In the genomic region with DNA sequence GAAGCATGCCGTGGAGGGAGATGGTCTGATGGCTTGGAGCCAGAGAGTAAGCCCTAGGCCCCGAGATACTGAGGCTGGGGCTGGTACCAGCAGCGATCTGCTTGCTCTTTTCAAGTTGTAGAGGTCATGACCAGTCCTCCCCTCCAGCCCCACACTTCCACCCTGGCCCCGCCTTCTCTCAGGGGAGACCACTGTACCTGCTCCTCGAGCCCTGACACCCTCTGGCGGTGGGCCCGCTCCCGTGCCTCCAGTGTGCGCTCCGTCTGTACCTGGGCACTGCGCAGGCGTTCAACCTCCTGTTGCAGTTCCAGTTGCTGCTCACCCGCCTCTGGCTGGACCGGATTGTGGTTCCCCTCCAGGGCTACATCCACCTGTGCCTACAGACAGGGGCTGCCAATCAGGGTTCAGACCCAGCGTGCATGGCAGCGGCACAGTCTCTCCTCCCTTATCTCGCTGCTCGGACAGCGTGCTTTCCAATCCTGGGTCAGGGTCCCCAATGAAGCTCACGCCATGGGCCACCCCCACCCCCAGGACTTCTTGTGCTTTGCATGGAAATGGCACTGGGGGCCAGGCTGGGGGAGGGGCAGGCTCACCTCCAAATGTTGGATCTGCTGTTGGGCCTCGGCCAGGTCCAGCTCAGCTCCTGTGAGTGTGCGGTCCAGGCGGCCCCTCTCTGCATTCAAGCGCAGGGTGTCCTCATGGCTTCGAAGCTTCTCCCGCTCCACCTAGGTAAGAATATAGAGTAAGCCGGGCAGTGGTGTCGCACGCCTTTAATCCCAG, we compare ENCODE assay signal across 13 mouse cellular contexts. TPM values are rescaled to one million over a fixed set of nuclear protein-coding genes. Genes with fewer than 3 reads are reported as not detected.
A peak's percentile ranks its signal among the peaks of the same experiment; 100 is the strongest.
DNase-seq lines count a peak whose midpoint lies in the region; ATAC-seq and TF ChIP-seq lines count a peak whose summit lies in the region.
"Had no signal": no experiment of that assay in that cellular context is flagged by ENCODE, and none has a peak within 500 bp of the region (broad histone marks: within the 10 kb centered on the region; RNA-seq: fewer than 3 reads in every experiment).

No protein-coding gene starts in this region.

- H3K27ac ChIP-seq in hindbrain, embryonic 10.5 days = peak overlapping the region; percentile 62; the same call in 1 of the 2 replicates
- H3K27ac ChIP-seq in hindbrain, embryonic 11.5 days (ENCODE audit: low read depth, low read length) = no peak overlapping the region
- H3K27ac ChIP-seq in midbrain, embryonic 13.5 days = 0 out of 2 replicates have a peak overlapping the region, but pooled peaks have one; percentile 30
- H3K27ac ChIP-seq in midbrain, postnatal 0 days (ENCODE audit: low read depth, low read length) = no peak overlapping the region
- peak overlapping the region; percentile 73 for H3K27ac ChIP-seq in embryonic facial prominence, embryonic 13.5 days
- H3K27ac ChIP-seq in midbrain, embryonic 16.5 days (ENCODE audit: low read length) = no peak overlapping the region
- H3K27ac ChIP-seq: lung, embryonic 15.5 days had no signal

- H3K4me2 ChIP-seq in hindbrain, embryonic 11.5 days (replicated peaks; ENCODE audit: low read depth, low read length) = no peak overlapping the region
- H3K4me2 ChIP-seq in midbrain, embryonic 13.5 days (replicated peaks) = no peak overlapping the region
- H3K4me2 ChIP-seq in midbrain, postnatal 0 days (ENCODE audit: low read depth, low read length, poor library complexity, severe bottlenecking) = no peak overlapping the region
- no peak overlapping the region for H3K4me2 ChIP-seq in embryonic facial prominence, embryonic 13.5 days
- H3K4me2 ChIP-seq in midbrain, embryonic 16.5 days (ENCODE audit: low read length) = no peak overlapping the region
- H3K4me2 ChIP-seq: lung, embryonic 15.5 days had no signal

- ATAC-seq in hindbrain, embryonic 11.5 days (ENCODE audit: low FRiP score) = no peak
- ATAC-seq in midbrain, embryonic 13.5 days = no peak
- ATAC-seq in midbrain, postnatal 0 days (ENCODE audit: low FRiP score) = no peak
- ATAC-seq in embryonic facial prominence, embryonic 13.5 days (ENCODE audit: insufficient number of reproducible peaks, insufficient read depth, low FRiP score, low TSS enrichment, low read depth) = no peak
- no peak for ATAC-seq in midbrain, embryonic 16.5 days

- H3K9ac ChIP-seq in hindbrain, embryonic 11.5 days (ENCODE audit: low read depth, low read length) = no peak overlapping the region
- no peak overlapping the region for H3K9ac ChIP-seq in midbrain, embryonic 13.5 days (replicated peaks)
- no peak overlapping the region for H3K9ac ChIP-seq in midbrain, postnatal 0 days (replicated peaks; ENCODE audit: low read length, poor library complexity, severe bottlenecking)
- 0 out of 2 replicates have a peak overlapping the region, but pooled peaks have one; percentile 2 for H3K9ac ChIP-seq in embryonic facial prominence, embryonic 13.5 days
- peak overlapping the region; percentile 30; the same call in 1 of the 2 replicates for H3K9ac ChIP-seq in midbrain, embryonic 16.5 days (ENCODE audit: low read depth, low read length)
- H3K9ac ChIP-seq: lung, embryonic 15.5 days had no signal

- peaks cover 60% of the 10 kb centered on the region for H3K4me1 ChIP-seq in hindbrain, embryonic 10.5 days (replicated peaks)
- H3K4me1 ChIP-seq in hindbrain, embryonic 11.5 days (replicated peaks; ENCODE audit: control insufficient read depth, insufficient read depth, low read length) = peaks cover 19% of the 10 kb centered on the region
- H3K4me1 ChIP-seq in midbrain, embryonic 13.5 days (replicated peaks) = peaks cover 49% of the 10 kb centered on the region
- H3K4me1 ChIP-seq in midbrain, postnatal 0 days (ENCODE audit: insufficient read depth, low read length) = 0 out of 2 replicates have a peak, but pooled peaks cover 7% of the 10 kb centered on the region
- H3K4me1 ChIP-seq in embryonic facial prominence, embryonic 13.5 days = peaks cover 72% of the 10 kb centered on the region
- H3K4me1 ChIP-seq in midbrain, embryonic 16.5 days (ENCODE audit: control insufficient read depth, insufficient read depth, low read length) = peaks cover 21% of the 10 kb centered on the region; the same call in 1 of the 2 replicates

- H3K4me3 ChIP-seq in hindbrain, embryonic 10.5 days = no peak overlapping the region
- H3K4me3 ChIP-seq in hindbrain, embryonic 11.5 days (ENCODE audit: low read depth, low read length) = no peak overlapping the region
- H3K4me3 ChIP-seq in midbrain, embryonic 13.5 days (replicated peaks) = no peak overlapping the region
- H3K4me3 ChIP-seq in midbrain, postnatal 0 days (ENCODE audit: low read depth, low read length) = no peak overlapping the region
- H3K4me3 ChIP-seq in embryonic facial prominence, embryonic 13.5 days = no peak overlapping the region
- no peak overlapping the region for H3K4me3 ChIP-seq in midbrain, embryonic 16.5 days (ENCODE audit: low read depth, low read length)
- H3K4me3 ChIP-seq: erythroblast, embryonic 14.5 days; lung, embryonic 15.5 days had no signal

- peaks cover 91% of the 10 kb centered on the region for H3K36me3 ChIP-seq in hindbrain, embryonic 10.5 days
- H3K36me3 ChIP-seq in hindbrain, embryonic 11.5 days (ENCODE audit: control insufficient read depth, insufficient read depth, low read length) = peaks cover 21% of the 10 kb centered on the region
- H3K36me3 ChIP-seq in midbrain, embryonic 13.5 days = peaks cover 71% of the 10 kb centered on the region
- H3K36me3 ChIP-seq in midbrain, postnatal 0 days (ENCODE audit: insufficient read depth, low read length) = peaks cover 32% of the 10 kb centered on the region
- H3K36me3 ChIP-seq in embryonic facial prominence, embryonic 13.5 days = peaks cover 71% of the 10 kb centered on the region
- H3K36me3 ChIP-seq in midbrain, embryonic 16.5 days (ENCODE audit: control insufficient read depth, insufficient read depth, low read length) = peaks cover 10% of the 10 kb centered on the region

- H3K27me3 ChIP-seq in hindbrain, embryonic 10.5 days (ENCODE audit: insufficient read depth, poor library complexity, severe bottlenecking) = no peaks in the 10 kb centered on the region
- H3K27me3 ChIP-seq in hindbrain, embryonic 11.5 days (ENCODE audit: control insufficient read depth, insufficient read depth, low read length) = no peaks in the 10 kb centered on the region
- H3K27me3 ChIP-seq in midbrain, embryonic 13.5 days = no peaks in the 10 kb centered on the region
- H3K27me3 ChIP-seq in midbrain, postnatal 0 days (ENCODE audit: insufficient read depth, low read length) = no peaks in the 10 kb centered on the region
- H3K27me3 ChIP-seq in embryonic facial prominence, embryonic 13.5 days = no peaks in the 10 kb centered on the region
- no peaks in the 10 kb centered on the region for H3K27me3 ChIP-seq in midbrain, embryonic 16.5 days (ENCODE audit: control insufficient read depth, insufficient read depth, low read depth, low read length)
- H3K27me3 ChIP-seq: lung, embryonic 15.5 days had no signal

- no peak for TF ChIP-seq CTCF in midbrain, postnatal 0 days (IDR thresholded peaks at IDR 0.05)

- DNase-seq in hindbrain, embryonic 10.5 days (ENCODE audit: low spot score) = no peak
- DNase-seq in hindbrain, embryonic 11.5 days (ENCODE audit: low spot score) = no peak
- no peak for DNase-seq in midbrain, postnatal 0 days (ENCODE audit: low spot score)
- DNase-seq in ovary, postnatal 14 days (ENCODE audit: low spot score) = no peak
- DNase-seq: cerebellum, postnatal 14 days; heart, postnatal 10 days; kidney, adult 18-20 months; thymus, adult 18-20 months had no signal

- WGBS in hindbrain, embryonic 10.5 days = 85% methylated on average over 29 of the region's 29 CpGs
- WGBS in hindbrain, embryonic 11.5 days = 82% methylated on average over 29 of the region's 29 CpGs
- WGBS in midbrain, embryonic 13.5 days = 88% methylated on average over 29 of the region's 29 CpGs
- 82% methylated on average over 29 of the region's 29 CpGs for WGBS in midbrain, postnatal 0 days
- WGBS in embryonic facial prominence, embryonic 13.5 days = 79% methylated on average over 29 of the region's 29 CpGs
- WGBS in midbrain, embryonic 16.5 days = 84% methylated on average over 29 of the region's 29 CpGs

- no peaks in the 10 kb centered on the region for H3K9me3 ChIP-seq in hindbrain, embryonic 10.5 days
- no peaks in the 10 kb centered on the region for H3K9me3 ChIP-seq in hindbrain, embryonic 11.5 days (ENCODE audit: control insufficient read depth, low read length)
- no peaks in the 10 kb centered on the region for H3K9me3 ChIP-seq in midbrain, embryonic 13.5 days
- no peaks in the 10 kb centered on the region for H3K9me3 ChIP-seq in midbrain, postnatal 0 days (ENCODE audit: low read length)
- no peaks in the 10 kb centered on the region for H3K9me3 ChIP-seq in embryonic facial prominence, embryonic 13.5 days
- no peaks in the 10 kb centered on the region for H3K9me3 ChIP-seq in midbrain, embryonic 16.5 days (replicated peaks; ENCODE audit: control insufficient read depth, low read length, poor library complexity, severe bottlenecking)
- H3K9me3 ChIP-seq: lung, embryonic 15.5 days had no signal

RNA-seq across cellular contexts. Expression of a gene that starts 7.6 kb away (rescaled TPM):
- 307 and 334 TPM in 2 replicates for polyA plus RNA-seq in hindbrain, embryonic 10.5 days (2016; fragmentation: Nextera tagmentation; extraction: Ambion mirVana)
- 266 and 286 TPM in 2 replicates for polyA plus RNA-seq in hindbrain, embryonic 11.5 days (2014; fragmentation: Nextera tagmentation; extraction: Ambion mirVana)
- 181 and 207 TPM in 2 replicates for polyA plus RNA-seq in midbrain, embryonic 13.5 days (2015; fragmentation: Nextera tagmentation; extraction: Ambion mirVana)
- total RNA-seq in midbrain, postnatal 0 days (2014; rRNA removed) = 19.5 and 32.4 TPM in 2 replicates
- polyA plus RNA-seq in midbrain, postnatal 0 days (2015; fragmentation: Nextera tagmentation; extraction: Ambion mirVana) = 103 and 104 TPM in 2 replicates
- polyA plus RNA-seq in embryonic facial prominence, embryonic 13.5 days (2015; fragmentation: Nextera tagmentation; extraction: Ambion mirVana) = 771 and 792 TPM in 2 replicates
- 121 and 141 TPM in 2 replicates for polyA plus RNA-seq in midbrain, embryonic 16.5 days (2015; fragmentation: Nextera tagmentation; extraction: Ambion mirVana)

RNA-seq across cellular contexts. Expression of a gene that starts 31.2 kb away (rescaled TPM):
- 54.8 and 82.1 TPM in 2 replicates for polyA plus RNA-seq in hindbrain, embryonic 10.5 days (2016; fragmentation: Nextera tagmentation; extraction: Ambion mirVana)
- polyA plus RNA-seq in hindbrain, embryonic 11.5 days (2014; fragmentation: Nextera tagmentation; extraction: Ambion mirVana) = 34.9 and 39.8 TPM in 2 replicates
- polyA plus RNA-seq in midbrain, embryonic 13.5 days (2015; fragmentation: Nextera tagmentation; extraction: Ambion mirVana) = 118 and 127 TPM in 2 replicates
- total RNA-seq in midbrain, postnatal 0 days (2014; rRNA removed) = 379 and 419 TPM in 2 replicates
- 182 and 201 TPM in 2 replicates for polyA plus RNA-seq in midbrain, postnatal 0 days (2015; fragmentation: Nextera tagmentation; extraction: Ambion mirVana)
- polyA plus RNA-seq in embryonic facial prominence, embryonic 13.5 days (2015; fragmentation: Nextera tagmentation; extraction: Ambion mirVana) = 38.9 and 40.2 TPM in 2 replicates
- polyA plus RNA-seq in midbrain, embryonic 16.5 days (2015; fragmentation: Nextera tagmentation; extraction: Ambion mirVana) = 174 and 190 TPM in 2 replicates

RNA-seq across cellular contexts. Expression of a gene that starts 42.5 kb away (rescaled TPM):
- 11.4 and 12.0 TPM in 2 replicates for polyA plus RNA-seq in hindbrain, embryonic 10.5 days (2016; fragmentation: Nextera tagmentation; extraction: Ambion mirVana)
- 6.3 and 7.6 TPM in 2 replicates for polyA plus RNA-seq in hindbrain, embryonic 11.5 days (2014; fragmentation: Nextera tagmentation; extraction: Ambion mirVana)
- polyA plus RNA-seq in midbrain, embryonic 13.5 days (2015; fragmentation: Nextera tagmentation; extraction: Ambion mirVana) = 6.8 and 8.8 TPM in 2 replicates
- total RNA-seq in midbrain, postnatal 0 days (2014; rRNA removed) = 22.0 and 33.2 TPM in 2 replicates
- polyA plus RNA-seq in midbrain, postnatal 0 days (2015; fragmentation: Nextera tagmentation; extraction: Ambion mirVana) = 3.2 and 4.2 TPM in 2 replicates
- polyA plus RNA-seq in embryonic facial prominence, embryonic 13.5 days (2015; fragmentation: Nextera tagmentation; extraction: Ambion mirVana) = 6.1 and 7.8 TPM in 2 replicates
- 5.3 and 6.3 TPM in 2 replicates for polyA plus RNA-seq in midbrain, embryonic 16.5 days (2015; fragmentation: Nextera tagmentation; extraction: Ambion mirVana)

RNA-seq across cellular contexts. Expression of a gene that starts 56.8 kb away (rescaled TPM):
- 412 and 491 TPM in 2 replicates for polyA plus RNA-seq in hindbrain, embryonic 10.5 days (2016; fragmentation: Nextera tagmentation; extraction: Ambion mirVana)
- polyA plus RNA-seq in hindbrain, embryonic 11.5 days (2014; fragmentation: Nextera tagmentation; extraction: Ambion mirVana) = 413 and 428 TPM in 2 replicates
- polyA plus RNA-seq in midbrain, embryonic 13.5 days (2015; fragmentation: Nextera tagmentation; extraction: Ambion mirVana) = 457 and 464 TPM in 2 replicates
- 194 and 243 TPM in 2 replicates for total RNA-seq in midbrain, postnatal 0 days (2014; rRNA removed)
- polyA plus RNA-seq in midbrain, postnatal 0 days (2015; fragmentation: Nextera tagmentation; extraction: Ambion mirVana) = 529 and 575 TPM in 2 replicates
- polyA plus RNA-seq in embryonic facial prominence, embryonic 13.5 days (2015; fragmentation: Nextera tagmentation; extraction: Ambion mirVana) = 393 and 412 TPM in 2 replicates
- 446 and 455 TPM in 2 replicates for polyA plus RNA-seq in midbrain, embryonic 16.5 days (2015; fragmentation: Nextera tagmentation; extraction: Ambion mirVana)

Comparison
In these comparisons a context has a peak if more than half of its experiments do, and no peak if none do; other contexts are left out.
1. H3K27ac ChIP-seq: peak in hindbrain, embryonic 10.5 days (single experiment), midbrain, embryonic 13.5 days (single experiment) and embryonic facial prominence, embryonic 13.5 days (single experiment); none in hindbrain, embryonic 11.5 days (single experiment), midbrain, postnatal 0 days (single experiment) and midbrain, embryonic 16.5 days (single experiment).
2. H3K9ac ChIP-seq: peak in embryonic facial prominence, embryonic 13.5 days (single experiment) and midbrain, embryonic 16.5 days (single experiment); none in hindbrain, embryonic 11.5 days (single experiment), midbrain, embryonic 13.5 days (single experiment) and midbrain, postnatal 0 days (single experiment).